Mouse (Mus musculus): Measurements from ENCODE around the gene Rgl2. TPM values are rescaled to one million over a fixed set of nuclear protein-coding genes. Genes with fewer than 3 reads are reported as not detected.

Rgl2 gene
- polyA plus RNA-seq, 1 experiment, result 3.1 TPM

- Histone ChIP-seq H3K36me3 (ENCODE audit: control insufficient read depth) (peaks cover 48% of the 10 kb centered on the region), H3K9me3 (ENCODE audit: control insufficient read depth, low read length) (peaks cover 11% of the 10 kb centered on the region), H3K27me3 (ENCODE audit: control insufficient read depth) (peaks cover 2% of the 10 kb centered on the region; the same call in 1 of the 2 replicates), H3K4me1 (ENCODE audit: control insufficient read depth) (peaks cover 73% of the 10 kb centered on the region), H3K4me3 (replicated peaks) (peak overlapping the region; percentile 95)
- TF ChIP-seq GATA1 (IDR thresholded peaks at IDR 0.05; ENCODE audit: low read length), result no peak
- no peak for TF ChIP-seq TAL1 (IDR thresholded peaks at IDR 0.05; ENCODE audit: low read length)
These were observed 2.0 kb downstream of the Rgl2 start for GRCm38 (mm10) chr17:33931159-33931866.

GRCm38 (mm10) chr17:33931947-33932346 lies 2.6 kb downstream of the Rgl2 start:
- H3K27me3 ChIP-seq (ENCODE audit: control insufficient read depth), result peaks cover 2% of the 10 kb centered on the region; the same call in 1 of the 2 replicates
- peaks cover 47% of the 10 kb centered on the region for H3K36me3 ChIP-seq (ENCODE audit: control insufficient read depth)
- peaks cover 11% of the 10 kb centered on the region for H3K9me3 ChIP-seq (ENCODE audit: control insufficient read depth, low read length)
- TF ChIP-seq TAL1 (IDR thresholded peaks at IDR 0.05; ENCODE audit: low read length) (no peak), GATA1 (IDR thresholded peaks at IDR 0.05; ENCODE audit: low read length) (no peak)
- peaks cover 74% of the 10 kb centered on the region for H3K4me1 ChIP-seq (ENCODE audit: control insufficient read depth)
- no peak overlapping the region for H3K4me3 ChIP-seq (replicated peaks)

- H3K4me1 ChIP-seq (ENCODE audit: control insufficient read depth), result peaks cover 76% of the 10 kb centered on the region
- TF ChIP-seq TAL1 (IDR thresholded peaks at IDR 0.05; ENCODE audit: low read length) (no peak), GATA1 (IDR thresholded peaks at IDR 0.05; ENCODE audit: low read length) (no peak)
- peaks cover 11% of the 10 kb centered on the region for H3K9me3 ChIP-seq (ENCODE audit: control insufficient read depth, low read length)
- no peak overlapping the region for H3K4me3 ChIP-seq (replicated peaks)
- peaks cover 47% of the 10 kb centered on the region for H3K36me3 ChIP-seq (ENCODE audit: control insufficient read depth)
- H3K27me3 ChIP-seq (ENCODE audit: control insufficient read depth), result peaks cover 2% of the 10 kb centered on the region; the same call in 1 of the 2 replicates
These were observed 3.1 kb downstream of the Rgl2 start for GRCm38 (mm10) chr17:33932448-33932847.

GRCm38 (mm10) chr17:33932970-33933369 lies 3.6 kb downstream of the Rgl2 start:
- no peak for TF ChIP-seq GATA1 (IDR thresholded peaks at IDR 0.05; ENCODE audit: low read length)
- no peak for TF ChIP-seq TAL1 (IDR thresholded peaks at IDR 0.05; ENCODE audit: low read length)
- Histone ChIP-seq H3K9me3 (ENCODE audit: control insufficient read depth, low read length) (peaks cover 11% of the 10 kb centered on the region), H3K27me3 (ENCODE audit: control insufficient read depth) (peaks cover 2% of the 10 kb centered on the region; the same call in 1 of the 2 replicates), H3K36me3 (ENCODE audit: control insufficient read depth) (peaks cover 45% of the 10 kb centered on the region), H3K4me1 (ENCODE audit: control insufficient read depth) (peaks cover 71% of the 10 kb centered on the region), H3K4me3 (replicated peaks) (no peak overlapping the region)

- Histone ChIP-seq H3K36me3 (ENCODE audit: control insufficient read depth) (peaks cover 57% of the 10 kb centered on the region), H3K4me3 (replicated peaks) (no peak overlapping the region), H3K4me1 (ENCODE audit: control insufficient read depth) (peaks cover 64% of the 10 kb centered on the region)
These were observed 6.2 kb downstream of the Rgl2 start for GRCm38 (mm10) chr17:33935422-33936055.

GRCm38 (mm10) chr17:33936993-33937392 lies 7.7 kb downstream of the Rgl2 start:
- Histone ChIP-seq H3K4me1 (ENCODE audit: control insufficient read depth) (peaks cover 66% of the 10 kb centered on the region), H3K36me3 (ENCODE audit: control insufficient read depth) (peaks cover 57% of the 10 kb centered on the region), H3K9me3 (ENCODE audit: control insufficient read depth, low read length) (peaks cover 11% of the 10 kb centered on the region), H3K4me3 (replicated peaks) (no peak overlapping the region), H3K27me3 (ENCODE audit: control insufficient read depth) (no peaks in the 10 kb centered on the region)
- no peak for TF ChIP-seq TAL1 (IDR thresholded peaks at IDR 0.05; ENCODE audit: low read length)
- no peak for TF ChIP-seq GATA1 (IDR thresholded peaks at IDR 0.05; ENCODE audit: low read length)

More at GRCm38 (mm10) chr17:33935422-33936055, 6.2 kb downstream of the Rgl2 start:
- Histone ChIP-seq H3K27me3 (ENCODE audit: control insufficient read depth) (peaks cover 1% of the 10 kb centered on the region; the same call in 1 of the 2 replicates), H3K9me3 (ENCODE audit: control insufficient read depth, low read length) (peaks cover 11% of the 10 kb centered on the region)
- no peak for TF ChIP-seq TAL1 (IDR thresholded peaks at IDR 0.05; ENCODE audit: low read length)

- no peak for TF ChIP-seq GATA1 (IDR thresholded peaks at IDR 0.05; ENCODE audit: low read length)
- peaks cover 52% of the 10 kb centered on the region for H3K36me3 ChIP-seq (ENCODE audit: control insufficient read depth)
- H3K4me3 ChIP-seq (replicated peaks), result peak overlapping the region; percentile 96
- no peaks in the 10 kb centered on the region for H3K27me3 ChIP-seq (ENCODE audit: control insufficient read depth)
- H3K4me1 ChIP-seq (ENCODE audit: control insufficient read depth), result peaks cover 62% of the 10 kb centered on the region
- no peaks in the 10 kb centered on the region for H3K9me3 ChIP-seq (ENCODE audit: control insufficient read depth, low read length)
These were observed 9.4 kb downstream of the Rgl2 start for GRCm38 (mm10) chr17:33938783-33939182.

GRCm38 (mm10) chr17:33940206-33940805 lies 11.0 kb downstream of the Rgl2 start, which contains the start of the genes Pfdn6 and Wdr46:
Gene Pfdn6 (minus strand): TSS chr17:33940343.
Gene Wdr46 (plus strand): TSS chr17:33940660.
- H3K4me3 ChIP-seq (replicated peaks), result peak within 1 kb of the TSS; percentile 96
- H3K36me3 ChIP-seq (ENCODE audit: control insufficient read depth), result peaks cover 58% of the 10 kb centered on the region
- H3K4me1 ChIP-seq (ENCODE audit: control insufficient read depth), result peaks cover 53% of the 10 kb centered on the region
- TF ChIP-seq TAL1 (IDR thresholded peaks at IDR 0.05; ENCODE audit: low read length) (no peak), GATA1 (IDR thresholded peaks at IDR 0.05; ENCODE audit: low read length) (no peak)
- no peaks in the 10 kb centered on the region for H3K27me3 ChIP-seq (ENCODE audit: control insufficient read depth)
- H3K9me3 ChIP-seq (ENCODE audit: control insufficient read depth, low read length), result no peaks in the 10 kb centered on the region

GRCm38 (mm10) chr17:33940981-33941380 lies 11.6 kb downstream of the Rgl2 start:
- H3K36me3 ChIP-seq (ENCODE audit: control insufficient read depth), result peaks cover 57% of the 10 kb centered on the region
- peak overlapping the region; percentile 96 for H3K4me3 ChIP-seq (replicated peaks)
- H3K9me3 ChIP-seq (ENCODE audit: control insufficient read depth, low read length), result no peaks in the 10 kb centered on the region
- H3K4me1 ChIP-seq (ENCODE audit: control insufficient read depth), result peaks cover 46% of the 10 kb centered on the region
- TF ChIP-seq GATA1 (IDR thresholded peaks at IDR 0.05; ENCODE audit: low read length) (no peak), TAL1 (IDR thresholded peaks at IDR 0.05; ENCODE audit: low read length) (no peak)
- H3K27me3 ChIP-seq (ENCODE audit: control insufficient read depth), result no peaks in the 10 kb centered on the region
